Mouse (Mus musculus) yolk sac, embryonic 10.5 days (tissue): Measurements from ENCODE around the gene Rtkn2.

Source experiments
- DNase-seq: peaks from one replicate; pipeline ENCODE4 v3.0.0-alpha.2; 2017; ENCODE audit warnings: low spot score

The Rtkn2 gene

GRCm38 (mm10) chr10:67979401-67980157, at the start of gene Rtkn2:
TSS of gene Rtkn2 (plus strand) at chr10:67979570.
- peak; percentile 98 for DNase-seq

- DNase-seq = no peak
These were observed 48.0 kb upstream of the Rtkn2 start for GRCm38 (mm10) chr10:67931328-67931727.

GRCm38 (mm10) chr10:67932780-67933179, 46.6 kb upstream of the Rtkn2 start:
- DNase-seq = no peak

- DNase-seq = no peak
These were observed 42.4 kb upstream of the Rtkn2 start for GRCm38 (mm10) chr10:67936944-67937343.

- DNase-seq = no peak
These were observed 41.6 kb upstream of the Rtkn2 start for GRCm38 (mm10) chr10:67937775-67938174.

GRCm38 (mm10) chr10:67939546-67939945, 39.8 kb upstream of the Rtkn2 start:
- no peak for DNase-seq

GRCm38 (mm10) chr10:67943513-67943912, 35.9 kb upstream of the Rtkn2 start:
- DNase-seq = no peak

- DNase-seq = no peak
These were observed 29.2 kb upstream of the Rtkn2 start for GRCm38 (mm10) chr10:67950059-67950748.

GRCm38 (mm10) chr10:67951690-67952089, 27.7 kb upstream of the Rtkn2 start:
- no peak for DNase-seq

GRCm38 (mm10) chr10:67955982-67956381, 23.4 kb upstream of the Rtkn2 start:
- no peak for DNase-seq

- no peak for DNase-seq
These were observed 19.4 kb upstream of the Rtkn2 start for GRCm38 (mm10) chr10:67959982-67960381.

GRCm38 (mm10) chr10:67962496-67962895, 16.9 kb upstream of the Rtkn2 start:
- DNase-seq = no peak

GRCm38 (mm10) chr10:67964060-67964459, 15.3 kb upstream of the Rtkn2 start:
- DNase-seq = no peak

GRCm38 (mm10) chr10:67965251-67965986, 14.0 kb upstream of the Rtkn2 start:
- DNase-seq = no peak

- DNase-seq = no peak
These were observed 13.3 kb upstream of the Rtkn2 start for GRCm38 (mm10) chr10:67966102-67966501.

- DNase-seq = no peak
These were observed 12.4 kb upstream of the Rtkn2 start for GRCm38 (mm10) chr10:67966983-67967382.

GRCm38 (mm10) chr10:67971166-67971796, 8.1 kb upstream of the Rtkn2 start:
- no peak for DNase-seq

GRCm38 (mm10) chr10:67977271-67977670, 2.1 kb upstream of the Rtkn2 start:
- no peak for DNase-seq

GRCm38 (mm10) chr10:67983776-67984175, 4.4 kb downstream of the Rtkn2 start:
- DNase-seq = no peak

- peak; percentile 33 for DNase-seq
These were observed 5.0 kb downstream of the Rtkn2 start for GRCm38 (mm10) chr10:67984271-67984943.

GRCm38 (mm10) chr10:67985100-67985499, 5.7 kb downstream of the Rtkn2 start:
- DNase-seq = no peak

- DNase-seq = no peak
These were observed 16.0 kb downstream of the Rtkn2 start for GRCm38 (mm10) chr10:67995356-67995755.
